Mouse (Mus musculus): Measurements from ENCODE around the gene Bag1. TPM values are rescaled to one million over a fixed set of nuclear protein-coding genes. Genes with fewer than 3 reads are reported as not detected.

The Bag1 gene
- total RNA-seq (2022) = 100 to 1,000 TPM; 229 to 241 (median 229) TPM

- DNase-seq (ENCODE audit: low spot score in 2 of 2) = peak; percentile 98 to 99
Measured at GRCm38 (mm10) chr4:40948160-40948708, at the start of gene Bag1, which contains the start of gene Chmp5. Gene Bag1, minus strand, starts transcription at chr4:40948294. Gene Chmp5, plus strand, starts transcription at chr4:40948407.

GRCm38 (mm10) chr4:40996302-40996701, 48.2 kb upstream of the Bag1 start:
- DNase-seq (ENCODE audit: low spot score in 2 of 2) = no peak

GRCm38 (mm10) chr4:40989633-40990032, 41.5 kb upstream of the Bag1 start:
- DNase-seq (ENCODE audit: low spot score in 2 of 2) = no peak

GRCm38 (mm10) chr4:40983686-40984085, 35.6 kb upstream of the Bag1 start:
- DNase-seq (ENCODE audit: low spot score in 2 of 2) = peak; percentile 74 to 79

GRCm38 (mm10) chr4:40982486-40982885, 34.4 kb upstream of the Bag1 start:
- no peak for DNase-seq (ENCODE audit: low spot score in 2 of 2)

GRCm38 (mm10) chr4:40979430-40979829, 31.3 kb upstream of the Bag1 start:
- no peak for DNase-seq (ENCODE audit: low spot score in 2 of 2)

- DNase-seq (ENCODE audit: low spot score in 2 of 2) = no peak
Measured at GRCm38 (mm10) chr4:40976651-40977050, 28.6 kb upstream of the Bag1 start.

- no peak for DNase-seq (ENCODE audit: low spot score in 2 of 2)
Measured at GRCm38 (mm10) chr4:40975678-40976077, 27.6 kb upstream of the Bag1 start.

GRCm38 (mm10) chr4:40974011-40974410, 25.9 kb upstream of the Bag1 start:
- DNase-seq (ENCODE audit: low spot score in 2 of 2) = no peak

- no peak for DNase-seq (ENCODE audit: low spot score in 2 of 2)
Measured at GRCm38 (mm10) chr4:40971744-40972143, 23.6 kb upstream of the Bag1 start.

GRCm38 (mm10) chr4:40970842-40971701, 23.0 kb upstream of the Bag1 start, which contains the start of gene Nfx1:
Gene Nfx1, plus strand, starts transcription at chr4:40970906.
- DNase-seq (ENCODE audit: low spot score in 2 of 2) = peak; percentile 86 to 92

GRCm38 (mm10) chr4:40970592-40970841, 22.4 kb upstream of the Bag1 start:
- no peak for DNase-seq (ENCODE audit: low spot score in 2 of 2)

GRCm38 (mm10) chr4:40969781-40970591, 21.9 kb upstream of the Bag1 start:
- DNase-seq (ENCODE audit: low spot score in 2 of 2) = no peak

- DNase-seq (ENCODE audit: low spot score in 2 of 2) = no peak
Measured at GRCm38 (mm10) chr4:40969161-40969560, 21.1 kb upstream of the Bag1 start.

- DNase-seq (ENCODE audit: low spot score in 2 of 2) = no peak
Measured at GRCm38 (mm10) chr4:40963536-40963935, 15.4 kb upstream of the Bag1 start.

GRCm38 (mm10) chr4:40955942-40956341, 7.8 kb upstream of the Bag1 start:
- no peak for DNase-seq (ENCODE audit: low spot score in 2 of 2)

- peak in 1 of 2 experiments; percentile 21 for DNase-seq (ENCODE audit: low spot score in 2 of 2)
Measured at GRCm38 (mm10) chr4:40953521-40953920, 5.4 kb upstream of the Bag1 start.

- DNase-seq (ENCODE audit: low spot score in 2 of 2) = no peak
Measured at GRCm38 (mm10) chr4:40947565-40948159, 432 bp downstream of the Bag1 start.

- no peak for DNase-seq (ENCODE audit: low spot score in 2 of 2)
Measured at GRCm38 (mm10) chr4:40946516-40947121, 1.5 kb downstream of the Bag1 start.

GRCm38 (mm10) chr4:40943651-40944050, 4.4 kb downstream of the Bag1 start:
- no peak for DNase-seq (ENCODE audit: low spot score in 2 of 2)

- DNase-seq (ENCODE audit: low spot score in 2 of 2) = no peak
Measured at GRCm38 (mm10) chr4:40938793-40939192, 9.3 kb downstream of the Bag1 start.
